Mouse (Mus musculus) embryonic facial prominence, embryonic 13.5 days (tissue): Measurements from ENCODE around the gene Lgals2. TPM values are rescaled to one million over a fixed set of nuclear protein-coding genes. Genes with fewer than 3 reads are reported as not detected.
"Not testable (repeated sequence)": the region's sequence is repeated elsewhere in the genome, so short reads cannot be mapped to it uniquely, and the experiment has no call there.

ENCODE experiments used
- ATAC-seq: fragments of 200-750 bp; cut with Nextera tagmentation; 2 replicates; pipeline ENCODE4 v1.8.0; 2017; ENCODE audit warnings: low read depth; ENCODE audit not compliant: insufficient number of reproducible peaks, insufficient read depth, low FRiP score, low TSS enrichment
- H3K27ac ChIP-seq: fragments of 300-500 bp; sonication (generic); 2 replicates; pipeline ENCODE4 v1.5.1; 2015; ENCODE audit warnings: moderate library complexity, mild to moderate bottlenecking, inconsistent platforms
- H3K27me3 ChIP-seq: fragments of 300-500 bp; sonication (generic); 2 replicates; pipeline ENCODE4 v1.6.1; 2015; ENCODE audit warnings: mild to moderate bottlenecking, inconsistent platforms
- H3K36me3 ChIP-seq: fragments of 300-500 bp; sonication (generic); 2 replicates; pipeline ENCODE4 v1.6.1; 2015; ENCODE audit warnings: mild to moderate bottlenecking, inconsistent platforms
- H3K4me1 ChIP-seq: fragments of 300-500 bp; sonication (generic); 2 replicates; pipeline ENCODE4 v1.6.1; 2015; ENCODE audit warnings: inconsistent platforms
- H3K4me2 ChIP-seq: fragments of 300-500 bp; sonication (generic); 2 replicates; pipeline ENCODE4 v1.6.1; 2015; ENCODE audit warnings: moderate library complexity, mild to moderate bottlenecking, inconsistent platforms
- H3K4me3 ChIP-seq: fragments of 300-500 bp; sonication (generic); 2 replicates; pipeline ENCODE4 v1.5.1; 2015; ENCODE audit warnings: mild to moderate bottlenecking, inconsistent platforms
- H3K9ac ChIP-seq: fragments of 300-500 bp; sonication (generic); 2 replicates; pipeline ENCODE4 v1.6.1; 2015; ENCODE audit warnings: mild to moderate bottlenecking, inconsistent platforms
- H3K9me3 ChIP-seq: fragments of 300-500 bp; sonication (generic); 2 replicates; pipeline ENCODE4 v1.6.1; 2016; ENCODE audit warnings: inconsistent platforms
- WGBS: fragments of 180-500 bp; shearing (Covaris S2); methylation state at CpG from one replicate; pipeline ENCODE4 v1.1.7; 2015; ENCODE audit warnings: mixed read lengths; 5-methylcytosine and 5-hydroxymethylcytosine counted together
- polyA plus RNA-seq: library from polyadenylated mRNA; unstranded; fragments of >200 nt; fragmentation: Nextera tagmentation; extraction: Ambion mirVana; gene quantifications from 2 replicates; pipeline ENCODE4 v1.2.1, GENCODE M21; 2015

Gene Lgals2
- polyA plus RNA-seq, 1 experiment from 2014 or later, result not detected

DNA sequence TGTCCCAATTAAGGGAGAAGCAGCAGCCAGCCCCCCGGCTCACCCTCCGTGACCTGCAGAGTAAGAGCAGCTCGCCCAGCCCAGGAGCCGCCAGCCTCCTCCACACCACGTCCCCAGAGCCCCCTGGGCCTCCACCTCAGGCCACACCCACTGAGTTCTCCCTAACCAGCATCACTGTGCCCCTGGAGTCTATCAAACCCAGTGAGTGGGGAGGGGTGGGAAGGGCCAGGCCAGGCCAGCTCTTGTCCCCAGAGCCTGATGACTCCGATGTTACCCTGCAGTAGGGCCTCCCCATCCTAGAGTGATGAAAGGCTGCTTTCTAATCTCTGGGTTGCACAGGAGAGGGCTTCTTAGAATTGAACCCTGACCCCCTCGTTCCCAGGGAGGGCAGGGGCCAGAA lies 37.1 kb upstream of the Lgals2 start:
- WGBS, result 61% methylated on average over 7 of the region's 7 CpGs
- Histone ChIP-seq H3K9me3 (no peaks in the 10 kb centered on the region), H3K4me2 (no peak overlapping the region), H3K36me3 (peaks cover 73% of the 10 kb centered on the region), H3K9ac (0 out of 2 replicates have a peak overlapping the region, but pooled peaks have one; percentile 21), H3K27ac (no peak overlapping the region), H3K4me3 (no peak overlapping the region), H3K27me3 (no peaks in the 10 kb centered on the region), H3K4me1 (peaks cover 46% of the 10 kb centered on the region)
- no peak for ATAC-seq

DNA sequence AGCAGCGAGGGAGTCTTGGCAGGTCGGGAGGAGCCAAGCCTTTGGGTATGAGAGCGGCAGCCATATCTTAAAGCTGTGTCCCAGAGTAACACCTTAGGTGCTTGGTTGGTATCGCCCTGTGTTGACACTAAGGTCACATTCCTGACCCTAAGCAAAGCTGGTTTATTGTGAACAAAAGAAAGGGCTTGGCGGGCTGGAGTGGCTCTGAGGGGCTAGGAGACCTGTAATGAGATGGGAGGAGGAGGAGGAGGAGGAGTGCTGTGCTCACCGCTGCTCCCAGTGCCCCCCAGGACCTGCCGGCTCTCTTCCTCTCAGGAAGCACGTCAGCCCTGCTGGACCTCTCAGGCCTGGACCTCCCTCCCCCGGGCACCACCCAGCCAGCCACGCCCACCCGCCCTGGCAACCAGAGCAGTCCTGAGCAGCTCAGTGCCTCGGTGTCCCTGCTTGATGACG lies 34.1 kb upstream of the Lgals2 start:
- Histone ChIP-seq H3K9me3 (no peaks in the 10 kb centered on the region), H3K4me3 (no peak overlapping the region), H3K9ac (0 out of 2 replicates have a peak overlapping the region, but pooled peaks have one; percentile 27), H3K4me1 (peaks cover 17% of the 10 kb centered on the region), H3K27ac (no peak overlapping the region), H3K4me2 (no peak overlapping the region), H3K36me3 (peaks cover 94% of the 10 kb centered on the region), H3K27me3 (no peaks in the 10 kb centered on the region)
- no peak for ATAC-seq
- 30% methylated on average over 13 of the region's 13 CpGs for WGBS

DNA sequence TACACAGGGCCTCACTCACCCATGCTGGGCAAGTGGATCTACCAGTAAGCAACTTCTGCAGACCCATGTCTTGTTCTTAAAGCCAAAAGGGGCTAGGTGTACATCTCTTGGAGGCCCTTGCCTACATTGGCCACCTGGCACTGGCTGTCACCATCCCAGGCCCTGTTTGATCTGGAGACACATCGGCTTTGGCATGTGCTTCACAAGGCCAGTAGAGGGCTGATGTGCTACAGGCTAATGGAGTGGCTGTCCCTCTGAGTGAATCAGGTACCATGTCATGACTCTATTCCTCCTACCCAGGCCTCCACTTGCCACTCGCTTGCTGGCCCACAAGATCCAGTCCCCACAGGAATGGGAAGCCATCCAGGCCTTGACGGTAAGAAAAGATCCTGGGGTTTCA lies 26.5 kb upstream of the Lgals2 start:
- Histone ChIP-seq H3K9me3 (no peaks in the 10 kb centered on the region), H3K9ac (no peak overlapping the region), H3K27me3 (no peaks in the 10 kb centered on the region), H3K36me3 (peaks cover 68% of the 10 kb centered on the region), H3K27ac (no peak overlapping the region), H3K4me1 (peaks cover 26% of the 10 kb centered on the region), H3K4me3 (no peak overlapping the region), H3K4me2 (no peak overlapping the region)
- no peak for ATAC-seq
- 83% methylated on average over 3 of the region's 3 CpGs for WGBS

DNA sequence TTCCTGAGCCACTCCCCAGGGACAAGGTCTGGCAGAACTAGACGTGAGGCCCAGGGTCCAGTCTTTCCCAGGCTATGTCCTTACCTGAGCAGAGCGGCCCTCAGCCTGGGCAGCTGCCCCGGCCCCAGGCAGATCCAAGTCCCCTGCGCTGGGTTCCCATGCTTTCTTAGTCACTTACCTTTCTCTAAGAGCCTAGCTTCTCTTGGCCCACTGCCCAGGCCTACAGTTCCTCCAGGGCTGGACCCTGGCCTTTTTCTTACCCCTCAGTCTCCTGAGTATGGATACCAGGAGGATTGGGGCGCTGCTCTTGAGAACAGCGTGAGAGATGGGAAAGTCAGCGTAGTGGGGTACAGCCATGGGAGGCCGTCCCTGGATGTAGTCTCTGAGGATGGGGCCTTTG lies 25.1 kb upstream of the Lgals2 start:
- Histone ChIP-seq H3K4me1 (peaks cover 33% of the 10 kb centered on the region), H3K4me3 (no peak overlapping the region), H3K4me2 (no peak overlapping the region), H3K27ac (0 out of 2 replicates have a peak overlapping the region, but pooled peaks have one; percentile 88), H3K36me3 (peaks cover 54% of the 10 kb centered on the region), H3K9me3 (no peaks in the 10 kb centered on the region), H3K9ac (peak overlapping the region; percentile 7; the same call in 1 of the 2 replicates), H3K27me3 (no peaks in the 10 kb centered on the region)
- no peak for ATAC-seq
- 94% methylated on average over 8 of the region's 8 CpGs for WGBS

DNA sequence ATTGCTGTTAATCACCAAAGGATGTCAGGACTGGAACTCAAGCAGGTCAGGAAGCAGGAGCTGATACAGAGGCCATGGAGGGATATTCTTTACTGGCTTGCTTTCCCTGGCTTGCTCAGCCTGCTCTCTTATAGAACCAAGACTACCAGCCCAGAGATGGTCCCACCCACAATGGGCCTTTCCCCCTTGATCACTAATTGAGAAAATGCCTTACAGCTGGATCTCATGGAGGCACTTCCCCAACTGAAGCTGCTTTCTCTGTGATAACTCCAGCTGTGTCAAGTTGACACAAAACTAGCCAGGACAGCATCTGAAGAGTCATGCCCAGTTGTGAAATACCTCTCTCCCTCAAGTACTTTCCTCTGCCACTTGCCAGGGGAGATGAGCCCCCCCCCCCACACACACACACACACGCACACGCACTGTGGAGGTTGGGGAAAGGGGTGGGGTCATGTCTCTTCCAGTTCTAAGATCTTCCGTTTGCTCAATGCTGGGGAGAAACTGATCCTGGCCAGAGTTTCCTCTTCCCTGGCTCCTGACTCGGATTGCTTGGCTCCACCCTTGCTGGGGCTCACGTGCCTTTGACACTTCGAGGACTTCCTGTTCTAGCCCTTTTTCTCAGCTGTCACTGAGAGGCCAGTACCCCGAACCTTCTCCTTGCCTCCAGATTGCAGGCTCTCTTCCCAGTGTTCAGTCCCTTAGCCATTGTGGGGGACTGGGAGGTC lies 23.6 kb upstream of the Lgals2 start:
- Histone ChIP-seq H3K27ac (peak overlapping the region; percentile 99), H3K9ac (peak overlapping the region; percentile 59), H3K36me3 (peaks cover 41% of the 10 kb centered on the region), H3K4me3 (peak overlapping the region; percentile 70), H3K4me2 (peak overlapping the region; percentile 93), H3K4me1 (peaks cover 38% of the 10 kb centered on the region)
- ATAC-seq, H3K9me3 ChIP-seq, H3K27me3 ChIP-seq: not testable (repeated sequence)
- WGBS, result 14% methylated on average over 7 of the region's 7 CpGs

DNA sequence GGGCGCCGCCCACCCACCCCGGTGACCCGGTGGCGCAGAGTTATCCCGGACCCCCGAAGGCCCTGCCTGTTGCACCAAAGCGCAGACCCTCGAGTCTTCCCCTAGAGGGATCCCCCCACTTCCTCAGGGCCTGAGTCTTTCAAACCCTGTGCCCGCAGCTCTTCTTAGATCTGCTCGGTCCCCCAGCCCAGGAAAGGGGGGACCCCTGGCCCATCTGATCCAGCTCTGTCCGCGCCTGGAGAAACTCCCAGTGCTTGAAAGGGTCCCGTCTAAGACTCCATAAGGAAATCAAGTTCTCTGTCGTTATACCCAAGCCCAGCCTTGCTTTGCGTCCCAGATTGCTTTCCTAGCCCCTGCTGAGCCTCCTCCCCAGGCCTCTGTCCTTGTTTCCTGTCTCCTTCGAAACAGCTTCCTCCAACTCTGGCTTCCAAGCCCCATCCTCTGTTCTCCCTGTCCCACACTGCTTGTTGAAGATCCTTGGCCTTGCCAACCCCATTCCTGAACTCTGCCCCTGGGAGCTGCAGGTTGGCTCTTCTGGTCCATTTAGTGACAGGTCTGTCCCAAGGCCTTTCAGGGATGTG lies 22.6 kb upstream of the Lgals2 start:
- H3K9ac ChIP-seq, result peak overlapping the region; percentile 87
- no peak; the same call in none of the 2 replicates for ATAC-seq
- WGBS, result under 1% methylated on average over 17 of the region's 17 CpGs
- H3K27ac ChIP-seq, result peak overlapping the region; percentile 99
- H3K4me2 ChIP-seq, result peak overlapping the region; percentile 93
- peak overlapping the region; percentile 70 for H3K4me3 ChIP-seq
- H3K4me1 ChIP-seq, result peaks cover 38% of the 10 kb centered on the region
- no peaks in the 10 kb centered on the region for H3K9me3 ChIP-seq
- no peaks in the 10 kb centered on the region for H3K27me3 ChIP-seq
- peaks cover 30% of the 10 kb centered on the region for H3K36me3 ChIP-seq

DNA sequence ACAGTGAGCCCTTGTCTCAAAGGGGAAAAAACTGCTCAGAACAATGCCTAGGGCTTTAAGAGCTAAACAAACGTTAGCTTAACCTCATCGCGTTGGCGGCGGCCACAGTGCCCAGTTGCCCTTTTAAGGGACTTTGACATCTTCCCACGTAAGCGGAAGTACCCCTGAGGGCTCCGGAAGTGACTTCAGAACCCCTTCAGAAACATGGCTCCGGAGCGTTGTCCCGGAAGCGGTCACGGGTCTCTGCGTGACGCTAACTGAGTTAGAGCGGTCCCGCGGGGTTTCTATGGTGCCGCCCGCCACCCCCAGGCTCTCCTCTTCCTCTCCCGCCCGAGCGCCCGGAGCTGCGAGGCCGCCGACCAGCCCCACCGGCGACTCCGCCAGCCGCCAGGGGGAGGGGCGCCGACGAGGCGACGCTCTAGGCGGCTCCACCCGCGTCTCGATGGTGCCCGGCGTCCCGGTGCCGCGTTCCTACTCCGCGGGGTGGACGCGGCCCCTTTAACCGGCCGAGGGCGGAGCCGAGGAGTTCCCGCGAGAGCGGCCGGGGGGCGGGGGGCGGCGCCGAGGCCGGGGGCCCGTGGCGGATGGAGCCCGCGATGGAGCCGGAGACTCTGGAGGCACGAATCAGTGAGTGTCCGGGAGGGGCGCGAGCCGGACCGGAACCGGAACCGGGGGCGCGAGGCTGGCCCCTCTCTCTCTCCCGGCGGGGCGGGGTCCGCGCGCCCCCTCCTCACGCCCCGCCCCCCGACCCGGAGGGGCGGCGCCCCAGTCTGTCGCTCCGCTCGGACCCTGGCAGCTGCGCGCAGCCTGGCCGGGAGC lies 21.9 kb upstream of the Lgals2 start, which contains the start of gene Gga1:
Gene Gga1, plus strand, starts transcription at position 200 of the 819 bp plus-strand sequence.
- Histone ChIP-seq H3K9ac (peak within 1 kb of the TSS; percentile 87), H3K4me1 (peaks cover 42% of the 10 kb centered on the region), H3K36me3 (peaks cover 23% of the 10 kb centered on the region), H3K4me2 (peak within 1 kb of the TSS; percentile 93), H3K9me3 (no peaks in the 10 kb centered on the region), H3K27me3 (no peaks in the 10 kb centered on the region), H3K4me3 (peak within 1 kb of the TSS; percentile 70), H3K27ac (peak within 1 kb of the TSS; percentile 99)
- under 1% methylated on average over 57 of the region's 95 CpGs for WGBS
- ATAC-seq, result peak; percentile 86

DNA sequence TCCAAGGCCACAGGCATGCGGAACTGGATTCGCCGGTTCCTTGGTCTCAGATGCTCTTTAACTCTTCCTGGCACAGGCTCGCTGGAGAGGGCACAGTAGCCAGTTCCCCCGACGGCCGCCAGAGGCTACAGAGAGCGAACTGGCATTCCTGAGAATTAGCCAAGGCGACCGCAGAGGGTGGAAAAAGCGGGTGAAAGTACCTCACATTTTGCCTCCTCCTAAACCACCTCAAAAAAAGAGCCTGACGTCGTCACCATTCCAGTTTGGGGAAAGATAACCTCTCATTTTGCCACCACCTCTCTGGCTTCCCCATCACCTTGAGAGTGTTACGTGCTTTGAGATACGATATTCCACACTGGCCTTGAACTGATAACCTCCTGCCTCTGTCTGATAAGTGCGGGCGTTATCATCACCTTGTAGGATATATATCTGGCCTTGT lies 20.9 kb upstream of the Lgals2 start:
- H3K9me3 ChIP-seq, result no peaks in the 10 kb centered on the region
- peaks cover 14% of the 10 kb centered on the region for H3K36me3 ChIP-seq
- peak; percentile 17; the same call in 1 of the 2 replicates for ATAC-seq
- peak overlapping the region; percentile 99 for H3K27ac ChIP-seq
- peak overlapping the region; percentile 70 for H3K4me3 ChIP-seq
- H3K27me3 ChIP-seq, result no peaks in the 10 kb centered on the region
- WGBS, result 3% methylated on average over 17 of the region's 17 CpGs
- H3K4me1 ChIP-seq, result peaks cover 47% of the 10 kb centered on the region
- H3K9ac ChIP-seq, result peak overlapping the region; percentile 87
- peak overlapping the region; percentile 93 for H3K4me2 ChIP-seq

DNA sequence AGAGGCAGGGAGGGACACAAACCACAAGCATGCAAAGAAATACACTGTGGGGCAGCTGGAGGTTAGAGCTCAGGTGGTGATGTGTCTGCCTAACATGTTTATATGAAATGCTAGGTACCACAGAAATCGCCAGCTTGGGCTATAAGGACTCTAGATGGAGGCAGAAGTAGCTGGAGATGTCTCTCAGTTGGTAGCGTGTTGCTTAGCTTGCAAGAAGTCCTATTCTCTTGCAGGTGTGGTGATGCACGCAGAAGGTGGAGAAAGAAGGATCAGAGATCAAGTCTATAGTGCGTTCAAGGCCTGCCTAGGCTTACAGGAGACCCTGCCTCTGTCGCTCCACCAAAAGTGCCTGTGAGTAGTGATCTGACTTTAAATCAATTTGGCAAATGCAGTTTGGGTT lies 20.2 kb upstream of the Lgals2 start:
- no peak overlapping the region for H3K4me3 ChIP-seq
- no peaks in the 10 kb centered on the region for H3K27me3 ChIP-seq
- H3K9ac ChIP-seq, result peak overlapping the region; percentile 87
- no peaks in the 10 kb centered on the region for H3K9me3 ChIP-seq
- peaks cover 46% of the 10 kb centered on the region for H3K4me1 ChIP-seq
- 65% methylated on average over 5 of the region's 5 CpGs for WGBS
- H3K4me2 ChIP-seq, result peak overlapping the region; percentile 93
- H3K27ac ChIP-seq, result peak overlapping the region; percentile 99
- peaks cover 8% of the 10 kb centered on the region for H3K36me3 ChIP-seq
- no peak for ATAC-seq

DNA sequence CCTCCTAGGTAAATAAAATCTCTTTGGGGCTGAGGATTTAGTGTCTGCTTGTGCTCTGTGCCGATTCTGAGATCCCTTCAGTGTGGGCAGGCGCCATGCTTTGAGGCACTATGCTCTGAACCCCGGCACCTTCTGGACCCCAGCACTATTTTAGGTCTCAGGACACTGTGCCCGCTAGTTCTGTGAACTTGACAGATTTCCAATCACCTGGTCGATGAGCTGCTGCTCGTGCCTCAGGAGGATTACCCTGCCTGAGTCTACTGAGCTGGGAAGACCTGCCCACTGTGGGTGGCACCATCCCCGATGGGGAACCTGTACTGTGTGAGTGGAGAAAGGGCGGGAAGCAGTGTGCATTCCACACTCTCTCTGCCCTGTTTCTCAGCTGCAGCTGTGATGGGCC lies 19.7 kb upstream of the Lgals2 start:
- ATAC-seq, result no peak
- no peak overlapping the region for H3K4me2 ChIP-seq
- H3K27ac ChIP-seq, result peak overlapping the region; percentile 99
- no peaks in the 10 kb centered on the region for H3K9me3 ChIP-seq
- 0 out of 2 replicates have a peak overlapping the region, but pooled peaks have one; percentile 87 for H3K9ac ChIP-seq
- H3K4me1 ChIP-seq, result peaks cover 40% of the 10 kb centered on the region
- 68% methylated on average over 8 of the region's 8 CpGs for WGBS
- H3K27me3 ChIP-seq, result no peaks in the 10 kb centered on the region
- peaks cover 2% of the 10 kb centered on the region; the same call in 1 of the 2 replicates for H3K36me3 ChIP-seq
- no peak overlapping the region for H3K4me3 ChIP-seq

DNA sequence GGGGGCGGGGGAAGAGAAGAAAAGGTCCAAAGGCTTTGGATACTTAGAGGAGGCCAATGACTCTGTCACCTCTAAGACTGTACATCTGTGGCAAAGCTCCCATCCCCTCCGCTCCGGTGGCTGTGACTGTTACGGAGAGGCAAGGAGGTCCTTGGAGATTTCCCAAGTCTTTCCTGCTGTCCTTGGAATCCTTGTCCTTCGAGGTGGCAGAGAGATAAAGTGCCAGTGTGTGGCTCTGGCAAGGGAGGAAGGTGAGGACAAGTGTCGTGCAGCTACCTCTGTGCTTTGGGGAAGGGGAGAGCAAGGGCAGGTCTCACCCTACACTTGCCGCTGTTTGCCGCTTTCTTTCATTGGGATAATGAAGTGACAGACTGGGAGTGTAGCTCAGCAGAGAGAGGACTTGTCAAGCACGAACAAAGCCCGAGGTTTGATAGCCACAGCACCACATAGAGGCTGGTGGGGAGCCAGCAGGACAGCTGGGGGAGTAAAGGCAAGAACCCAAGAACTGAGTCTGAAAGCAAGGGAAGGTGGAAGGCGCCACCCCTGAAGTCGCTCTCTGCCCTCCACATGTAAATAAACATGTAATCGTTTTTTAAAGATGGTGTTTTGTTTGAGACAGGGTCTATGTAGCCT lies 18.6 kb upstream of the Lgals2 start:
- Histone ChIP-seq H3K36me3 (no peaks in the 10 kb centered on the region), H3K4me1 (peaks cover 31% of the 10 kb centered on the region), H3K27ac (no peak overlapping the region), H3K4me2 (no peak overlapping the region), H3K27me3 (no peaks in the 10 kb centered on the region), H3K9me3 (no peaks in the 10 kb centered on the region), H3K9ac (no peak overlapping the region), H3K4me3 (no peak overlapping the region)
- WGBS, result 67% methylated on average over 13 of the region's 13 CpGs
- no peak for ATAC-seq
